Mouse (Mus musculus) thymus, adult 2 months (tissue): ENCODE measurements around the gene Pepd.

Experiments used
- CTCF ChIP-seq: fragments of 200-500 bp; IDR thresholded peaks from 2 replicates; pipeline ENCODE4 v1.5.1; 2012; ENCODE audit warnings: mild to moderate bottlenecking, control low read depth, low read length, moderate library complexity, borderline replicate concordance; ENCODE audit not compliant: control insufficient read depth, poor library complexity, insufficient read depth; ENCODE audit errors: extremely low read depth
- POLR2A ChIP-seq: fragments of 200-500 bp; IDR thresholded peaks from 2 replicates; pipeline ENCODE4 v1.6.1; 2012; ENCODE audit warnings: mild to moderate bottlenecking, low read length, control low read depth, moderate library complexity; ENCODE audit not compliant: control insufficient read depth, poor library complexity, insufficient read depth; ENCODE audit errors: extremely low read depth

- TF ChIP-seq CTCF (no peak), POLR2A (no peak)
Measured at GRCm38 (mm10) chr7:35041286-35042208, 129.4 kb downstream of the Pepd start.
